Mouse (Mus musculus) hindbrain, embryonic 16.5 days (tissue): ENCODE measurements at regions not wholly inside any gene's neighbourhood (a gene's known extent, or its start where the extent isn't known, plus 50 kb on each side); places are given as distances from the start of the nearest gene placed in this dataset.

ENCODE experiments used
- ATAC-seq: fragments of 200-750 bp; cut with Nextera tagmentation; 2 replicates; pipeline ENCODE4 v1.8.0; 2017; ENCODE audit warnings: moderate TSS enrichment, moderate library complexity
- H3K27ac ChIP-seq: fragments of 300-500 bp; sonication (generic); 2 replicates; pipeline ENCODE4 v1.5.1; 2014; ENCODE audit warnings: low read depth, mild to moderate bottlenecking, control low read depth, low read length, moderate library complexity
- H3K27me3 ChIP-seq: fragments of 300-500 bp; sonication (generic); replicated peaks from 2 replicates; pipeline ENCODE4 v1.6.1; 2014; ENCODE audit warnings: low read length; ENCODE audit not compliant: control insufficient read depth, insufficient read depth
- H3K36me3 ChIP-seq: fragments of 300-500 bp; sonication (generic); 2 replicates; pipeline ENCODE4 v1.6.1; 2014; ENCODE audit warnings: mild to moderate bottlenecking, low read length, moderate library complexity, mixed read lengths; ENCODE audit not compliant: control insufficient read depth, insufficient read depth
- H3K4me1 ChIP-seq: fragments of 300-500 bp; sonication (generic); 2 replicates; pipeline ENCODE4 v1.6.1; 2014; ENCODE audit warnings: low read depth, low read length; ENCODE audit not compliant: control insufficient read depth, insufficient read depth
- H3K4me2 ChIP-seq: fragments of 300-500 bp; sonication (generic); 2 replicates; pipeline ENCODE4 v1.6.1; 2014; ENCODE audit warnings: mild to moderate bottlenecking, low read length, control low read depth, moderate library complexity
- H3K4me3 ChIP-seq: fragments of 300-500 bp; sonication (generic); 2 replicates; pipeline ENCODE4 v1.5.1; 2014; ENCODE audit warnings: mild to moderate bottlenecking, low read length, control low read depth, moderate library complexity
- H3K9ac ChIP-seq: fragments of 300-500 bp; sonication (generic); 2 replicates; pipeline ENCODE4 v1.6.1; 2014; ENCODE audit warnings: low read depth, mild to moderate bottlenecking, control low read depth, low read length, moderate library complexity
- H3K9me3 ChIP-seq: fragments of 300-500 bp; sonication (generic); 2 replicates; pipeline ENCODE4 v1.6.1; 2014; ENCODE audit warnings: mild to moderate bottlenecking, low read length, moderate library complexity; ENCODE audit not compliant: control insufficient read depth
- WGBS: fragments of 180-500 bp; shearing (Covaris S2); extraction: QIAGEN DNeasy Blood & Tissue Kit; methylation state at CpG from one replicate; pipeline ENCODE4 v1.1.7; 2014; 5-methylcytosine and 5-hydroxymethylcytosine counted together

DNA sequence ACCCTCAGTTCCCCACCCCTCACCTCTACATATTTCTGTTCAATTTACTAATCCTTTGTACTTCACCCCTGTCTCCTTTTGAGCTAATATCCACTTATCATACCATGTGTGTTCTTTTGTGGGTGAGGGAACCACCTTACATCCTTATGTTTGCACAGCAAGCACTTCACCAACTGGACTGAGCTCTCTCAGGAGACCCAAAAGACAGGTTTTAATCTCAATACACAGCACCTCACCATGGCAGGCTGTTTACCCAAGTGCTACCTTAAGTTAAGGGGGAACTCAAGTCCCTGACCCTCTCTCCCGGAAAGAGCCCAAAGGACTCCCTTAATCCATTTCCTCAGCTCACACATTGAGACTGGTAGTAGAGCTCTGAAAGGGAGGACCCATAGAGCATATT, 62.3 kb upstream of the Agr3 start:
- Histone ChIP-seq H3K4me2 (no peak overlapping the region), H3K4me3 (no peak overlapping the region), H3K9ac (no peak overlapping the region), H3K27ac (no peak overlapping the region), H3K36me3 (no peaks in the 10 kb centered on the region), H3K9me3 (no peaks in the 10 kb centered on the region), H3K4me1 (no peaks in the 10 kb centered on the region), H3K27me3 (no peaks in the 10 kb centered on the region)
- ATAC-seq: no peak
- 100% methylated on average over 1 of the region's 1 CpGs for WGBS

DNA sequence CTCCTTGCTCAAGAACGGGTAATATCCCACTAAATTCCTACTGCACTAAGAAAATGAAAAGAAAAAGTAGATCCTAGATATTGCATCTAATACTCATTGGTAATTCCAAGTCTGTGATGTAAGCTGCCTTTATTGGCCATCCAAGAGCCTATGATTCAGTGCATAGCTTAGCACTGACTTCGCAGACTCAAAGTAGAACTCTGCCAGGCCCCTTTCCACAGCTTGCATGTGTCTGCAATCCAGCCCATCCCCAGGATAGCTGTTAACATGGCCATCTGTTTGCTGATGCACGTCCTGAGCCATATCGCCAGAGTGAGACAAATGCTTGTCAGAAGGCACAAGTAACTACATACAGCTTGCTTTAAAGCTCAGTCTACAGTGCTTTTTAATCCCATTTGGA, 72.3 kb upstream of the Agr3 start:
- no peaks in the 10 kb centered on the region for H3K27me3 ChIP-seq
- no peaks in the 10 kb centered on the region for H3K9me3 ChIP-seq
- WGBS: 70% methylated on average over 4 of the region's 4 CpGs
- no peaks in the 10 kb centered on the region for H3K36me3 ChIP-seq
- ATAC-seq: peak; percentile 68; the same call in 1 of the 2 replicates
- no peak overlapping the region for H3K4me3 ChIP-seq
- H3K27ac ChIP-seq: no peak overlapping the region
- H3K4me1 ChIP-seq: no peaks in the 10 kb centered on the region
- H3K4me2 ChIP-seq: no peak overlapping the region
- no peak overlapping the region for H3K9ac ChIP-seq

GRCm38 (mm10) chr12:35846905-35847610, 78.4 kb upstream of the Agr3 start:
- Histone ChIP-seq H3K4me3 (no peak overlapping the region), H3K36me3 (no peaks in the 10 kb centered on the region), H3K9me3 (no peaks in the 10 kb centered on the region), H3K27me3 (no peaks in the 10 kb centered on the region), H3K4me2 (no peak overlapping the region), H3K27ac (no peak overlapping the region), H3K9ac (no peak overlapping the region), H3K4me1 (no peaks in the 10 kb centered on the region)
- 61% methylated on average over 5 of the region's 5 CpGs for WGBS
- ATAC-seq: peak; percentile 68

DNA sequence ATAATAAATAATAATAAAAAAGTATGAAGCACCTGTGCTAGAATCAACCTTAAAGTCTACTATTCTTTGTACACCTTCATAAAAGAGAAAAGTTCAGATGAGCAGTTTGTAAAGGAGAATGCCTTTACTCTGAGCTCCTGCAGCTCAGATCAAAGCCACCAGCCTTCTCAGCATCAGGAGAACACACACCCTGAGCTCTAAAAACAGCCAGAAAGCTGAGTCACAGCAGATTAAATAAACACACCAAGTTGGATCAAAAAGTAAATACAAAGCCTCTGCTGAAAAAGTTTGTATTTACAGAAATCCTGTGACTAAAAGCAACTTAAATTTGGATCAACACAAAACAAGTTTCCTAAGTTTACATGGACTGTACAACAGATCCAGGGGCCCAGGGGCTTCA, 88.5 kb upstream of the Agr3 start:
- H3K36me3 ChIP-seq: no peaks in the 10 kb centered on the region
- ATAC-seq: no peak
- no peak overlapping the region for H3K4me3 ChIP-seq
- no peaks in the 10 kb centered on the region for H3K9me3 ChIP-seq
- no peak overlapping the region for H3K27ac ChIP-seq
- H3K4me2 ChIP-seq: no peak overlapping the region
- no peak overlapping the region for H3K9ac ChIP-seq
- H3K4me1 ChIP-seq: no peaks in the 10 kb centered on the region
- no peaks in the 10 kb centered on the region for H3K27me3 ChIP-seq

DNA sequence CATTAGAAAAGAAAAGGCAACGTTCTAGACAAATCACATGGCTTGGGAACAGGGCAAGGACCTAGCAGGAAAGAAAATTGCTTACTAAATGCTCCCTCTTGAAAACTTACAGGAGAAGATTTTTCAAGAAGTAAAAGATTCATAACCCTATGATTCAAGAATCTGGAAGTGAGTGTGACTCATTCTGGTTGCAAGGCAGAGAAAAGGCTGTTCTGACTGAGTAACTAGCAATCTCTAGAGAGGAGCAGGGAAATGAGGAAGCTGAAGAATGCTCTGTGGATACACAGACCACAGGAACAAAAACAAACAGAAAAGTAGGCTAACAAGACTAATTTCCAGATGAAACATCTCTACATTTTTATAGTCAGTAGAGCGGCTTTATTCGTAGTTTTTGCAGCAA, 92.1 kb upstream of the Agr3 start:
- no peaks in the 10 kb centered on the region for H3K27me3 ChIP-seq
- H3K9me3 ChIP-seq: no peaks in the 10 kb centered on the region
- ATAC-seq: no peak
- no peak overlapping the region for H3K4me2 ChIP-seq
- H3K9ac ChIP-seq: no peak overlapping the region
- no peak overlapping the region for H3K27ac ChIP-seq
- H3K4me1 ChIP-seq: peaks cover 2% of the 10 kb centered on the region
- no peak overlapping the region for H3K4me3 ChIP-seq
- 78% methylated on average over 3 of the region's 3 CpGs for WGBS
- H3K36me3 ChIP-seq: no peaks in the 10 kb centered on the region

DNA sequence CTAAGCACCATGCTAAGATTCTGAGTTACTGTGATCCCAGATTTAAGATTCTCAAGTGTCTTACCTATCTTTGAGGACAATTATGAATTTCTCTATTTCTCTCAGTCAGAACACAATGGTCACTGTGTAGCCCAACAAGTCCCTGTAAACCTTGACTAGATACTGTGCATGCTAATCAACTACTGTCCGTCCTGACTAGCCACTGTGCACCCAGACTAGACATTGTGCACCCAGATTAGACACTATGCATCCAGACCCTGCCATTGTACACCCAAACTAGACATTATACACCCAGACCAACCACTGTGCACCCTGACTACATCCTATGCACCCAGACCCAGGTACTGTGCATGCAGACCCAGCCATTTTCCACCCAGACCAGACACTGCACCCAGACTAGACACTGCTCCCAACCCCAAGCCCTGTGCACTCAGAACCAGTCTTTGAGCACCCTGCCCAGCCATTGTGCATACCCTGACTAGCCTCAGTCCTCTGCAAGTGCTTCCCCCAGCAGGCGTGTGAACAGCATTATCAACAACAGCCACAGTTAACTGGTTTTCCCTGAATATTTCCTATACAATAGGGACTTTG, 93.4 kb upstream of the Agr3 start:
- Histone ChIP-seq H3K4me2 (no peak overlapping the region), H3K4me1 (peaks cover 2% of the 10 kb centered on the region), H3K9me3 (no peaks in the 10 kb centered on the region), H3K36me3 (no peaks in the 10 kb centered on the region), H3K9ac (no peak overlapping the region), H3K27me3 (no peaks in the 10 kb centered on the region), H3K27ac (no peak overlapping the region), H3K4me3 (no peak overlapping the region)
- WGBS: 73% methylated on average over 2 of the region's 2 CpGs
- ATAC-seq: 0 out of 2 replicates have a peak, but pooled peaks have one; percentile 30

DNA sequence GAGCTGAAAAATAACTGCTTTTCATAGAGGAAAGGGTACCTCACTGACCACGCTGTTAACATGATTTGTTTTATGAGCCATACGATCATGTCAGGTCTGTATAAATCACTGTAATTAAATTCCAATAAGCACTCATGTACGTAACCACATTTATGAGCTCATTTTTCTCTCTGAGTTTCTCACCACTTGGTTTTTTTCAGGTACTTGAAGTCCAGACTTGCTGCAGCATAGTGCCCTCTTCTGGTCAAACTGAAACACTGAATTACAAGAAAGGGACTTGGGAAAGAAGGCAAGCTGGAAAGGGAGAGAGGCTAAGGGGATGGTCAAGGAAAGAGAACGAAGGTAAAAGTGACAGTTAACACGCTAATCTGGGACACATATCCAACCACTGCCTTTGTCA, 94.2 kb upstream of the Agr3 start:
- peaks cover 2% of the 10 kb centered on the region for H3K4me1 ChIP-seq
- no peaks in the 10 kb centered on the region for H3K9me3 ChIP-seq
- H3K27ac ChIP-seq: no peak overlapping the region
- H3K4me2 ChIP-seq: no peak overlapping the region
- H3K36me3 ChIP-seq: no peaks in the 10 kb centered on the region
- H3K27me3 ChIP-seq: no peaks in the 10 kb centered on the region
- ATAC-seq: peak; percentile 71
- no peak overlapping the region for H3K9ac ChIP-seq
- no peak overlapping the region for H3K4me3 ChIP-seq
- 17% methylated on average over 5 of the region's 5 CpGs for WGBS

DNA sequence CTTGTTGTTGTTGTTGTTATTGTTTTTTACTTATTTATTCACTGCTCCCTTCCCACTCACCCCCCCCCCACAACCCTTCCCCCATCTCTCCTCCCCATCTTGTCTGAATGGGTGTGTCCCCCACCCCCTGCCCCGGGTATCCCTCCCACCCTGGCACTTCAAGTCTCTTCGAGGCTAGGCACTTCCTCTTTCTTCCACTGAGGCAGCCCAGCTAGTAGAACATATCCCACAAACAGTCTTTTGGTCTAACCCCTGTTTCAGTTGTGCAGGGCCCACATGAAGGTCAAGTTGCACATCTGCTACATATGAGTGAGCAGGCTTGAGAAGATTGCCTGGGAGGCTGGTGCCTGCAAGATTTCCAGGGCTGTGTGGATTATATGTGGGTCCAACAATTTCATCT, 97.6 kb upstream of the Agr3 start:
- Histone ChIP-seq H3K36me3 (no peaks in the 10 kb centered on the region), H3K9ac (no peak overlapping the region), H3K4me3 (no peak overlapping the region), H3K9me3 (no peaks in the 10 kb centered on the region), H3K27ac (no peak overlapping the region), H3K27me3 (no peaks in the 10 kb centered on the region), H3K4me2 (no peak overlapping the region), H3K4me1 (peaks cover 2% of the 10 kb centered on the region)
- 91% methylated on average over 2 of the region's 2 CpGs for WGBS
- no peak for ATAC-seq

DNA sequence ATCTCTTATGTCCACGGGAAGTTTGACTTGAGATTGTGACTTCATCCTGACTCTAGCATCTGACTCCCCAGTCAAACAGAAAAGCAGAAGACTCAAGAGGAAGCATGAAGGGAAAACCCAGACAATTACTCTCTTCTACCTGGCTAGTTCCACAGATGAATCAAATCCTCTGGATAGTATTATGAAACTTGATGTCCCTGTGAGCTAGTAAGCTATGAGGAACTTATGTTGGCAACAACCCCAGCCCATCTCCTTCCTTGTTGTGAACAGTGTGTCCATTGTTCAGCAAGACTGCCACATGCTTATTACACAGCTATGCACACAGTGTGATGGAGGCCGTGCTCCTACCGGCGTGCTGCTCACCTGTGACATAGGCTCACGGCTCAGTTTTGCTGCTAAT, 98.4 kb upstream of the Agr3 start:
- ATAC-seq: no peak
- Histone ChIP-seq H3K9ac (no peak overlapping the region), H3K4me3 (no peak overlapping the region), H3K27ac (no peak overlapping the region), H3K27me3 (no peaks in the 10 kb centered on the region), H3K9me3 (no peaks in the 10 kb centered on the region), H3K4me1 (peaks cover 2% of the 10 kb centered on the region), H3K36me3 (no peaks in the 10 kb centered on the region), H3K4me2 (no peak overlapping the region)
- 92% methylated on average over 5 of the region's 5 CpGs for whole genome bisulfite sequencing
